Mouse (Mus musculus) forebrain, embryonic 15.5 days (tissue): Measurements from ENCODE around the gene Josd2. TPM values are rescaled to one million over a fixed set of nuclear protein-coding genes. Genes with fewer than 3 reads are reported as not detected.

ENCODE experiments used
- ATAC-seq: fragments of 200-750 bp; cut with Nextera tagmentation; replicated peaks from 2 replicates; pipeline ENCODE4 v1.8.0; 2017; ENCODE audit warnings: mild to moderate bottlenecking, moderate TSS enrichment, moderate library complexity
- H3K27ac ChIP-seq: fragments of 300-500 bp; sonication (generic); replicated peaks from 2 replicates; pipeline ENCODE4 v1.5.1; 2015; ENCODE audit warnings: mild to moderate bottlenecking, inconsistent platforms
- H3K27me3 ChIP-seq: fragments of 300-500 bp; sonication (generic); 2 replicates; pipeline ENCODE4 v1.6.1; 2015; ENCODE audit warnings: inconsistent platforms
- H3K36me3 ChIP-seq: fragments of 300-500 bp; sonication (generic); 2 replicates; pipeline ENCODE4 v1.6.1; 2015; ENCODE audit warnings: mild to moderate bottlenecking, inconsistent platforms
- H3K4me1 ChIP-seq: fragments of 300-500 bp; sonication (generic); 2 replicates; pipeline ENCODE4 v1.6.1; 2015; ENCODE audit warnings: inconsistent platforms
- H3K4me2 ChIP-seq: fragments of 300-500 bp; sonication (generic); replicated peaks from 2 replicates; pipeline ENCODE4 v1.6.1; 2015; ENCODE audit warnings: mild to moderate bottlenecking, inconsistent platforms
- H3K4me3 ChIP-seq: fragments of 300-500 bp; sonication (generic); 2 replicates; pipeline ENCODE4 v1.5.1; 2015; ENCODE audit warnings: mild to moderate bottlenecking, inconsistent platforms
- H3K9ac ChIP-seq: fragments of 300-500 bp; sonication (generic); replicated peaks from 2 replicates; pipeline ENCODE4 v1.6.1; 2015; ENCODE audit warnings: mild to moderate bottlenecking, inconsistent platforms
- H3K9me3 ChIP-seq: fragments of 300-500 bp; sonication (generic); 2 replicates; pipeline ENCODE4 v1.6.1; 2016; ENCODE audit warnings: inconsistent platforms
- WGBS: fragments of 180-500 bp; shearing (Covaris S2); methylation state at CpG from one replicate; pipeline ENCODE4 v1.1.7; 2015; ENCODE audit warnings: mixed read lengths; 5-methylcytosine and 5-hydroxymethylcytosine counted together
- polyA plus RNA-seq: library from polyadenylated mRNA; unstranded; fragments of >200 nt; fragmentation: Nextera tagmentation; extraction: Ambion mirVana; gene quantifications from 2 replicates; pipeline ENCODE4 v1.2.1, GENCODE M21; 2015

The Josd2 gene
- polyA plus RNA-seq, 1 experiment from 2014 or later, result 52.5 TPM

DNA sequence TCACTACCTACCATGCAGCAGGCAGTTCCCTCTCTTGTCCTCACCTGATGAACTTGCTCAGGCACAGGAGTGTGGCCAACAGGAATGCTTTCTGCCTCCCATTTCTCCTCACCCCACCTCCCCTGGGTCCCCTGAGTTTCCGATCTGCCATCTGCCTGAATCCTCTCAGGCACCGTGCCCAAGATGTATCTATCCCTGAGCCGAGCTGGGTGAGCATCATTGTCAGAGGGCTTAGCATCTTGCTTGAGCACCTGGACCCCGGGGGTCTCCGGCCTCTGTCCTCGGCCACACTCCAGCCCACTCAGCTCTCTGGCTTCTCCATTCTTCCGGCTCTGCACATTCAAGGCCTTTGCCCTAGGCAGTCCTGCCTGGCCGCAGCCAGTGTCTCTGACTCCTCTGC, 29.8 kb upstream of the Josd2 start:
- H3K4me3 ChIP-seq, result no peak overlapping the region
- H3K27ac ChIP-seq, result no peak overlapping the region
- H3K27me3 ChIP-seq, result no peaks in the 10 kb centered on the region
- no peaks in the 10 kb centered on the region for H3K9me3 ChIP-seq
- no peak for ATAC-seq
- no peak overlapping the region for H3K4me2 ChIP-seq
- no peak overlapping the region for H3K9ac ChIP-seq
- peaks cover 28% of the 10 kb centered on the region for H3K4me1 ChIP-seq
- WGBS, result 65% methylated on average over 8 of the region's 8 CpGs
- no peaks in the 10 kb centered on the region for H3K36me3 ChIP-seq

DNA sequence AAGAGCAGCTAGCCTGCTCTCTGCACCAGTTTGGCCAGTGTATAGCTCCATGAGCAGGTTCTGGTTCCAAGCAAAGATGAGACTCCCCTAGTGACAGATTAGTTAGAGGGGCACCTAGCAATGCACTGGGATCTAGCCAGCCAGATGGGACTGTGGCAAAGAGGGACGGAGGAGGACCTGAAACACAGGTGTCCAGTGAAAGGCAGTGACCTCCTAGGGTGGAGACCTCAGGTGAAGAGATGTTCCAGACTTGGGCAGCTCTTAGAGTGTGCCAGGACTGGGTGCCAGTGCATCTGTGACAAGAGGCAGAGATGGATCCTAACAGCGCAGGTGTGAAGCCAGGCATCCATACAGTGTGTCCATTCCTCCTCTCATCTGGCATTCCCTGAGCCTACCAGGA, 28.1 kb upstream of the Josd2 start:
- no peak overlapping the region for H3K27ac ChIP-seq
- no peaks in the 10 kb centered on the region for H3K9me3 ChIP-seq
- ATAC-seq, result no peak
- peaks cover 34% of the 10 kb centered on the region for H3K4me1 ChIP-seq
- no peak overlapping the region for H3K9ac ChIP-seq
- H3K36me3 ChIP-seq, result no peaks in the 10 kb centered on the region
- no peak overlapping the region for H3K4me3 ChIP-seq
- WGBS, result 72% methylated on average over 2 of the region's 2 CpGs
- H3K27me3 ChIP-seq, result no peaks in the 10 kb centered on the region
- no peak overlapping the region for H3K4me2 ChIP-seq

DNA sequence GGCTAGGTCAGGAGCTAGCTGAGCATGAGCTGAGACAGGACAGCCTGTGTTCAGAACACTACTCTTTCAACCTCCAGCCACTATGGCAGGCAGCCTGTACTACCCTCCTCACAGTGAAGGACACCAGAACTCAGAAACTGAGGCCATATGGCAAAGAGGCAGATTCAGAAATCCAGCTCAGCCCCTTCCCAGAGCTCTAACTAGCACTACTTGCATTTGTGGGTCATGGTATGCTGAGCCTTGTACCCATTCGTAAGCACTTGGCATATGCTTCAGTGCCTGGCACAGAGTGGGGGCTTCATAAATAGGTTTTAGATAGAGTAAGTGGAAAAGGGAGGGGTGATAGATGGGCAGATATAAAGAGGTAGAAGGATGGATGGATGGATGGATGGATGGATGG, 27.3 kb upstream of the Josd2 start:
- no peak for ATAC-seq
- no peak overlapping the region; the same call in 1 of the 2 replicates for H3K27ac ChIP-seq
- peaks cover 6% of the 10 kb centered on the region; the same call in 1 of the 2 replicates for H3K36me3 ChIP-seq
- WGBS, result 81% methylated on average over 1 of the region's 1 CpGs
- no peaks in the 10 kb centered on the region for H3K9me3 ChIP-seq
- H3K4me2 ChIP-seq, result no peak overlapping the region
- H3K4me3 ChIP-seq, result no peak overlapping the region
- H3K9ac ChIP-seq, result no peak overlapping the region
- no peaks in the 10 kb centered on the region for H3K27me3 ChIP-seq
- H3K4me1 ChIP-seq, result peaks cover 41% of the 10 kb centered on the region

DNA sequence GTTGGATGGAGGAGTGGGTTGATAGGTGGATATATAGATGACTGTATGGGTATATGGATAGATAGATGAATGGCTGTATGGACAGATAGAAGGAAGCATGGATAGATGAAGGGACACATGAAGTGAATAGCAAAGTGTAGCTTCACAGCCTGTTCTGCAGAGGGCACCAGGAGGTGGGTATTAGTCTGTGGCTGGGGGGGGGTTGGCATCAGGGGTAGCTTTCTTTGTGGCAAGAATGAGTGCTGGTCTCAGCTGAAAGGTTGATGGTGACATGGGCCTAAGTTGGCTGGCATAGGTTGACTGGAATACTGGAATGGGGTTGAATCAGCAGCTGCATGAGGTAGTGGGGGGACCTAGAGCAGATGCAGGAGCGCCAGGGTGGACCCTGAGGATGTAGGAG, 26.6 kb upstream of the Josd2 start:
- 8% methylated on average over 1 of the region's 1 CpGs for WGBS
- Histone ChIP-seq H3K36me3 (peaks cover 13% of the 10 kb centered on the region), H3K4me2 (peak overlapping the region; percentile 98), H3K9ac (peak overlapping the region; percentile 99), H3K4me1 (peaks cover 48% of the 10 kb centered on the region), H3K27me3 (no peaks in the 10 kb centered on the region), H3K27ac (peak overlapping the region; percentile 99), H3K9me3 (no peaks in the 10 kb centered on the region), H3K4me3 (peak overlapping the region; percentile 74)
- peak; percentile 2 for ATAC-seq

DNA sequence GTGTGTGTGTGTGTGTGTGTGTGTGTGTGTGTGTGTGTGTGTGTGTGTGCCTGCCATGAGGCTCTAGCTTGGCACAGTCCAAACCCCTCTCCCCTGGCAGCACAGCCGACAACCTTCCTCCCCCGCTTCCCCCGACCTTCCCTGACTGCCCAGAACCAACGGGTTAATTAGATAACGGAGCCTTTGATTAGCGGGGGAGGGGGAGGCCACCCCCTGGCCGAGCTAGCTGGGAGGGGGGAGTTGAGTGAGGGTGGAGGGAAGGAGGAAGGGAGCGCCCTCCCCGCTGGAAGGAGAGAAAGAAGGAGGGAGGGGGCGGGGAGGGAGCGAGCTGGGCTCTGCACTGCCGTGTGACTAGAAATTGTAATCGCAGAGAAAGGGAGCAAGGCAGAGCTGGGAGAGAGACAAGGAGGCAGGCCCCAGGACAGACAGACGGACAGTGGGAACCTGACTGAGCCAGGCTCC, 26.1 kb upstream of the Josd2 start:
- Histone ChIP-seq H3K9ac (peak overlapping the region; percentile 99), H3K4me2 (peak overlapping the region; percentile 98), H3K27me3 (no peaks in the 10 kb centered on the region), H3K27ac (peak overlapping the region; percentile 99), H3K4me3 (peak overlapping the region; percentile 74), H3K36me3 (peaks cover 17% of the 10 kb centered on the region), H3K4me1 (peaks cover 53% of the 10 kb centered on the region), H3K9me3 (no peaks in the 10 kb centered on the region)
- peak; percentile 75 for ATAC-seq
- under 1% methylated on average over 14 of the region's 14 CpGs for WGBS

DNA sequence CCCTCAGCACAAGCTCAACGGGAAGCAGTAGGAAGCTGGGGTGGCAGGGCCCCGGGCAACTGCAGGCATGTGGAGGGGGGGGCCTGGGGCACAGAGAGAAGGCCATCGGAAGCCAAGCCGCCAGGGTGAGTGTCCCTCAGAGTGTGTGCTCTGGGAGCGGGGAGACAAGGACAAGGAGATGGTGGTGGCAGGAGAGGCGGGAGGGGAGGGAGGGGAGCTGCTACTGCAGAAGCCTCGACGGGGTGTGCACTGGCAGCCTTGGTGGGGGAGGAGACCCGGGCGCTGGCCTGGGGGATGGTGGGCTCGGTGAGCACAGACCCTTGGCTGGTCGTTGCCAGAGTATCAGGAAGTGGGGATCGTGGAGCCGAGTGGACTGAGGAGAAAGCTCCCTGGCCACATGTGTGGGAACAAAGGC, 25.4 kb upstream of the Josd2 start:
- H3K4me1 ChIP-seq, result peaks cover 59% of the 10 kb centered on the region
- peak overlapping the region; percentile 99 for H3K9ac ChIP-seq
- peak; percentile 45 for ATAC-seq
- 0% methylated on average over 12 of the region's 14 CpGs for WGBS
- H3K4me2 ChIP-seq, result peak overlapping the region; percentile 98
- H3K9me3 ChIP-seq, result no peaks in the 10 kb centered on the region
- peaks cover 22% of the 10 kb centered on the region for H3K36me3 ChIP-seq
- no peaks in the 10 kb centered on the region for H3K27me3 ChIP-seq
- peak overlapping the region; percentile 99 for H3K27ac ChIP-seq
- peak overlapping the region; percentile 74 for H3K4me3 ChIP-seq

DNA sequence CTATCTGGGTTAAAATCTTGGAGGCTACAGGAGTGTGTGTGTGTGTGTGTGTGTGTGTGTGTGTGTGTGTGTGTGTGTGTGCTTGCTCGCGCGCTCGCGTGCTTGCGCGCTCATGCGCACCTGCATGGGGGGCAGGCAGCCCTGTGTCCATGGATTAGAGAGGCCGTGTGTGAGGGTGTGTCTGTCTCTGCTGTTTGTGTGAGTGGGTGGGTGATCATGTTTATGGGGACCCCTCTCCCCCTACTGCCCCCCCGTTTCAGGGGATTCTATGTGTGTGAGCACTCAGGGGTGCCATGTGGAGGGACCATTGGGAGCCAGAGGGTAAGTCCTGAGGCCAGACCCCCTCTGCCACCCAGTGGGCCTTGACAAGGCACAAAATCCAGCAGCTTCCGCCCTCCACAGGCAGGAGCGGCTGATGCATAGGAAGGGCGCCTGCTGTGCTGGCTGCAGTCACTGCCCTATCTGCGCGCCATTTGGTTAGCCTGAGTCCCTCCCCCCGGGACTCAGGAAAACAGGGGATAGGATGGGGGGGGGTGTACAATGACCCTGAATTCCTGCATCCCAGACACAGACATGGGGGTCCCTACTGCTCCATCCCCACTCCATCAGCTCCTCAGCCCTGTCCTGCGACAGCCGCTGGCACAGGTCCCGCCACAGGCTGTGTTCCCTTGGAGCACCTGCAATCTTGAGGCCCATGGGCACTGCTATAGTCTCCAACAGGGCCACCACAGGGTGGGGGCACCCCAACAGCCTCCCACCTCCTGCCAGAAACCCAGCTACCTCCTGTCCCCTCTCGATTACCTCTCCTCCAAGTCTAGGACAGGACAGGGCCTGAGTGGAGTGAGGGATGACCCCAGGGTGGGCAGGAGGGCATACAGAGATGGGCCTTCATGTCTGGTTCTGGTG, 24.3 kb upstream of the Josd2 start:
- Histone ChIP-seq H3K9me3 (no peaks in the 10 kb centered on the region), H3K4me3 (peak overlapping the region; percentile 74), H3K9ac (peak overlapping the region; percentile 99), H3K4me1 (peaks cover 63% of the 10 kb centered on the region), H3K27me3 (no peaks in the 10 kb centered on the region), H3K4me2 (peak overlapping the region; percentile 98), H3K36me3 (peaks cover 31% of the 10 kb centered on the region), H3K27ac (peak overlapping the region; percentile 99)
- 4% methylated on average over 20 of the region's 20 CpGs for WGBS
- peak; percentile 44 for ATAC-seq

DNA sequence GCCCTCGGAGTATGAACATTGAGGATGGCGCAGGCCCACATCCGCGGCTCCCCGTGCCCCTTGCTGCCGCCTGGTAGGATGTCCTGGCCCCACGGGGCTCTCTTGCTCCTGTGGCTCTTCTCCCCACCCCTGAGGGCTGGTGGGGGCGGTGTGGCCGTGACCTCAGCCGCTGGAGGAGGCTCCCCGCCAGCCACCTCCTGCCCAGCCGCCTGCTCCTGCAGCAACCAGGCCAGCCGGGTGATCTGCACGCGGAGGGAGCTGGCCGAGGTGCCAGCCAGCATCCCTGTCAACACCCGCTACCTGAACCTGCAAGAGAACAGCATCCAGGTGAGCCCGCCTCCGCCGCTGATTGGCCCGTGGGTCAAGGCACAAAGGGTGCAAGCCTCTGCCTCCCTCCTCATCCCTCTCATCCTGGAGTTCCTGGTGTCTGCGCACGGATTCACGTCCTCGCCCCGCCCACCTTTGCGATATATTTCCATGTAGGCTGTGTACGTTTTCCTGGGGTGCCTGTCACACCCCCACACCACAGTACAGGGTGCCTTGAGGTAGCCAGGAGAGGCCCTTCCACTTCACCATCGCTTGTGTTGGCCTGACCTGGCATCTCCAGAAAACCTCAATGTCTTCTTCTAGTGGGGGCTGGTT, 22.8 kb upstream of the Josd2 start:
- Histone ChIP-seq H3K36me3 (peaks cover 46% of the 10 kb centered on the region), H3K27me3 (no peaks in the 10 kb centered on the region), H3K4me1 (peaks cover 70% of the 10 kb centered on the region), H3K4me3 (peak overlapping the region; percentile 74), H3K4me2 (peak overlapping the region; percentile 98), H3K9ac (peak overlapping the region; percentile 99), H3K27ac (no peak overlapping the region), H3K9me3 (no peaks in the 10 kb centered on the region)
- WGBS, result 42% methylated on average over 29 of the region's 29 CpGs
- ATAC-seq, result no peak

DNA sequence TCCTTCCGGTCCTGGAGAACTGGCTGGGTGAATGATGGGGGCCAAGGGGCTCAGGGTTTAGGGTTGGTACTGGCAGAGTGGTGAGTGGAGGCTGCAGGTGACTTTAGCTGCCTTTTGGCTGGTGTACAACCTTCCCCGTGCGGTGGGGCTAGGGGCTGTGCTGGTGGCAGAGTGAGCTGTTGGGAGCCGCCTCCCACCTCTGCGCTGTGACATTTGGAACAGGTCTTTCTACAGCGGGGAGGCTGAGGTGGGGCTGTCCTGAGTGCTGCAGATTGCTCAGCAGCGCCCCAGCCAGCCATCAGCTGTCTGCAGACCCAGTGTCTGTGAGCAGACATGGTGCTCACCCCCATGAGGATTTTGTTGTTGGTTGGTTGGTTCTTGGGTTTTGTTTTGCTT, 22.3 kb upstream of the Josd2 start:
- Histone ChIP-seq H3K9me3 (no peaks in the 10 kb centered on the region), H3K4me1 (peaks cover 73% of the 10 kb centered on the region), H3K36me3 (peaks cover 51% of the 10 kb centered on the region), H3K4me3 (peak overlapping the region; percentile 74), H3K27ac (no peak overlapping the region), H3K27me3 (no peaks in the 10 kb centered on the region), H3K4me2 (peak overlapping the region; percentile 98), H3K9ac (peak overlapping the region; percentile 99)
- no peak for ATAC-seq
- WGBS, result 45% methylated on average over 7 of the region's 7 CpGs

DNA sequence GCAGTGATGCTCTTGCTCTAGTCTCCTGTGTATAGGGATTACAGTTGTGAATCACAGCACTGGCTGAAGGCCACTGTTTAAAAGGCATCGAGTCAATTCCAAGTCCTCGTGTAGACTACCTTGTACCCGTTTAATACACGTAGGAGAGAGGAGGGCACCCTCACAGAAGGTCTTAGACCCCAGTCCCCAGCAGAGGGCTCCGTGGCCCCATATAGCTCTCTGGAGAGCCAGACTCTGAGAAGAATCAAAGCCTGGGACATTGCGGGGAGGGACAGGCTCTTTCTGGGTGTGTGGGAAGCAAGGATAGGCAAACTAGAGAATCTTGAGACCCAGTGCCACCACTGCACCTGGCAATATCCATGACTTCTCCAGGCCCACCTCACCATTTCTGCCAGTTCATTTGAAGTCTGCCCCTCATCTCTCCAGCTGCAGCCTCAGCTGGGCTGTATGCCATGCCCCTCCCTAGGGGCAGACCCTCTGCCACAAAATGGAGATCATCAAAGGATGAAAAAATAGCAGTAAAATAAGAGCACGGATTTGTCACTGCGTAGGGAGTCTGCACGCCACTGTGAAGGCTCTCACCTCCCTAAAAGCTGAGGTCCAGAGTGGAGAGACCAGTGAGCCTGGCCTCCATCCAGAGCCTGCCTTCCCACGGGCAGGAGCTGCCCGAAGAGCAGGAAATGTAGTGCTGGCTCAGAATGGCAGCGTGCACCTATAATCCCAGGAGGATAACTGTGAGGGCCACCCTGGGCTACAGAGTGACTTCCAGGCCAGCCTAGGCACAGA, 21.5 kb upstream of the Josd2 start:
- Histone ChIP-seq H3K4me2 (peak overlapping the region; percentile 98), H3K36me3 (peaks cover 54% of the 10 kb centered on the region), H3K27me3 (no peaks in the 10 kb centered on the region), H3K27ac (peak overlapping the region; percentile 46), H3K4me3 (peak overlapping the region; percentile 74; the same call in 1 of the 2 replicates), H3K9ac (peak overlapping the region; percentile 36), H3K9me3 (no peaks in the 10 kb centered on the region), H3K4me1 (peaks cover 69% of the 10 kb centered on the region)
- no peak for ATAC-seq
- 49% methylated on average over 12 of the region's 12 CpGs for WGBS

DNA sequence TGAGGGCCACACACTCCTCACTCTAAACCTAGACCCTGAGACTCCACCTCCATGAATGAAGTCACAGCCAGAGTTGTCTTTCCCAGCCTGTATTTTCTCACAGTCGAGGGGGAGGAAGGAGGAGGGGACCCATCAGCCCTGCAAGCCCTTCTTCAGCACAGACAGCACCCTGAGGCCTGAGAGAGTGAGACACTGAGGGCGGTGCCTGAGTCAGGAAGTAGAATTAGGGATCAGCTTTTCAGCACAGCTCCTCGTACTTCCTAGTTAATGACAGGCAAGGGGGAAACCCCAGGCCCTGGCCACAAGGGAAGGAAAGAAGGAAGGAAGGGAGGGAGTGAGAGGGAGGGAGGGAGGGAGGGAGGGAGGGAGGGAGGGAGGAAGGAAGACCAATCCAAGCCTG, 14.5 kb upstream of the Josd2 start:
- H3K4me2 ChIP-seq, result no peak overlapping the region
- H3K27ac ChIP-seq, result no peak overlapping the region
- no peak; the same call in 1 of the 2 replicates for ATAC-seq
- peaks cover 36% of the 10 kb centered on the region for H3K4me1 ChIP-seq
- no peaks in the 10 kb centered on the region for H3K9me3 ChIP-seq
- H3K4me3 ChIP-seq, result no peak overlapping the region
- H3K27me3 ChIP-seq, result no peaks in the 10 kb centered on the region
- H3K9ac ChIP-seq, result no peak overlapping the region
- WGBS, result 18% methylated on average over 3 of the region's 3 CpGs
- H3K36me3 ChIP-seq, result peaks cover 68% of the 10 kb centered on the region
